Mouse (Mus musculus): ENCODE results near the gene Ube2q2.
"Not testable (repeated sequence)": the region's sequence is repeated elsewhere in the genome, so short reads cannot be mapped to it uniquely, and the experiment has no call there.

Ube2q2 gene

DNA sequence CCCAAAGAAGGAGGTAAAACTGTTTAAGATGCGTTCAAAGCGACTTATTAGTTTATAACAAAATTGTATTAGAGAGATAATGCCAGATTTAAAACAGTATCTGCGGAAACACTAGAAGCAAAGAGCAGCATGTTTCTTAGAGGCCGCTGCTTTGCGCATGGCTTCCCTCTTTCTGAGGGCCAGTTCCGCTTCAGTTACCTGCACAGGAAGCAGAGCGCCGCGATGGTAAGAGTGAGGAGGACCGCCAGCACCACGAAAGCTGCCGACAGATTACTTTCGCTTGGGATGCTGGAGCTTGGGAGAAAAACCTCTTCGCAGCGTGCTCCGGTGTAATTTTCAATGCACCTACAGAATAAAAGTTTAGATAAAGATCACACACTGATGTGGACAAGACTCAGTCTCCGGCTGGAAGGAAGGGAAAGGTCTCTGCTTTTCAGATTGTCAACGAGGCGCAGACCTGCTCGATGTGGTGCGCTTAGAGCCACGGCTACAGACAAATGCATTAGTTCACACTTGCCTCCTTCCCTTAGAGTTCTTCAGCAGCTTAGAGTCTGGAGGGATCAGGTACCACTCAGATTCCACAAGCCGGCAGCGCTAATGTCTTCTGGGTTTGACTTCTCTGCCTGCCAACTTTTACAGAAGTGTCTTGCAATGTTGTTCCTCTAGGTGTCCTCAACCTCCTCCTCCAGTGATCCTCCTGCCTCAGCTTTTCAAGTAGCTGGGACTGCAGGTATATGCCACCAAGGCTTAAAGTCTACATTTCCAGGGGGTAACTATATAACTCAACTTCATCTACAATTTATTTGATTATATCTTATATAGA is 93.4 kb downstream of the Ube2q2 start:
- DNase-seq (ENCODE audit: low read depth, low spot score): no peak

DNA sequence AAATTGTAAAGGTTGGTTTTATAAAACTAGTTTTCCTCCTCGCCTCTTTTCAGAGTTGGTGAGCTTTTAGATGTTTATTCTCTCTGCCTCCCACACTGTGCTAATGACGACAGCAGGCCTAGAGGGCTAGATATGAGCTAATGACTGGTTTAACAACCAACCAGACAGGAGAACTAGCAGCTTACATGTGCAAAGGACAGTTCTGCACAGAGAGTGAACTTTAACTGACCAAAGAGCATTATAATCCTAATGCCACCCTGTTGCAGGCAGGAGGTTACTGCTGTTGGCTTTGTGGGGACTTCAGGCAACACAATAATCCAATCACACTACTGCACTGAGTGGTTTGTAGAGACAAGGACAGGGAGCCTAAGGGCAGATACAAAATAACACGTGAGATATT is 94.6 kb downstream of the Ube2q2 start:
- no peak for DNase-seq (ENCODE audit: low read depth, low spot score)

DNA sequence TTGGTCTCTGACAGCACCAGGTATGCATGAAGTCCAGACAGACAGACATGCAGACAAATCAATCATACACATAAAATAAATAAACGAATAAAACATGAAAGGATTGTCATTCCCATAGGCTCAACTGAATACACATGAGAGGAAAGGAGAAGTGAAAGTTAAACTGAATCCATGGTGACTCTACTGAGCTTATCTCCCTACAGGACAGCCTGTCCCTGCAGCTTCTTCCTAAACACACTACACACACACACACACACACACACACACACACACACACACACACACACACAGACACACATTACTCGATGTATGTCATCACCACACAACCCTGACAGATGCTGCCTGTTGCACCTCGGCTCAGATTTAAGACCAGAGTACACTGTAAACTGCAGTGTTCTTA is 95.4 kb downstream of the Ube2q2 start:
- no peak for DNase-seq (ENCODE audit: low read depth, low spot score)

DNA sequence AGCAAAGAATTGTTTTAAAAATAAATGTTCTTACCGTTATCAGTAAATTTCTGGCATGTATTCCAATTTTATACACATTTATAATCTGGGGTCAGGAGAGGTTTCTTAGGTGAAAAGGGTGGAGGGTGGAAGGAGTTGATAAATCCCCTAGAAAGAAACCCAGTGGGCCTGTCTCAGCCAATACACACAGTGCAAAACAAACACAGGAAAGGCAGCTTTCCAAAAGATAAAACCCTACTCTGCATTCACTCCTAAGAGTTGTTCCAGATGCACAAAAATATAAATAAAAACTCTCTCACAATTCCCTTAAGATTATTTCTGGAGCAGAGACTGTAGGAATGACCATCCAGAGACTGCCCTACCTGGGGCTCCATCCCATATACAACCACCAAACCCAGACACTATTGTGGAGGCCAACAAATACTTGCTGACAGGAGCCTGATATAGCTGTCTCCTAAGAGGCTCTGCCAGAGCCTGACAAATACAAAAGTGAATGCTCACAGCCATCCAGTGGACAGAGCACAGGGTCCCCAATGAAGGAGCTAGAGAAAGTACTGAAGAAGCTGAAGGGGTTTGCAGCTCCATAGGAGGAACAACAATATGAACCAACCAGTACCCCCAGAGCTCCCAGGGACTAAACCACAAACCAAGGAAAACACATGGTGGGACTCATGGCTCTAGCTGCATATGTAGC is 96.5 kb downstream of the Ube2q2 start:
- DNase-seq (ENCODE audit: low read depth, low spot score): not testable (repeated sequence)

DNA sequence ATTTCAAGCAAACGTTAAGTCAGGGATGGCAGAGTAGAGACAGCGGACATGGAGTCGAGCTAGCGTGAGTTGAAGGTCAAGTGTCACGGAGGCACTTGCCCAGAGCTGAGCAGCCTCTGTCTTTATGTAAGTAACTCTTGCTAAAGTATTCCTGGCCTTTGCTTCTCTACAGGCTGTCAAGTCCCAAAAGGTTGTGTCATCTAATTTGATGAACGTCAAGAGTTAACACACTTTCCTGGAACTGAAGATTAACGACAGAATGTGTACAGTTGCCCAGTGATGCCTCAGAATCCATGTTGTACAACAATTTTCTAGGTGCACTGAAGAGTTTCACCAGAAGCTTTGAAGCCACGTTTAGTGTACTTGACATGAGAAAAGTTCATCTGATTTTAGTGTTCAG is 97.8 kb downstream of the Ube2q2 start:
- no peak for DNase-seq (ENCODE audit: low read depth, low spot score)

DNA sequence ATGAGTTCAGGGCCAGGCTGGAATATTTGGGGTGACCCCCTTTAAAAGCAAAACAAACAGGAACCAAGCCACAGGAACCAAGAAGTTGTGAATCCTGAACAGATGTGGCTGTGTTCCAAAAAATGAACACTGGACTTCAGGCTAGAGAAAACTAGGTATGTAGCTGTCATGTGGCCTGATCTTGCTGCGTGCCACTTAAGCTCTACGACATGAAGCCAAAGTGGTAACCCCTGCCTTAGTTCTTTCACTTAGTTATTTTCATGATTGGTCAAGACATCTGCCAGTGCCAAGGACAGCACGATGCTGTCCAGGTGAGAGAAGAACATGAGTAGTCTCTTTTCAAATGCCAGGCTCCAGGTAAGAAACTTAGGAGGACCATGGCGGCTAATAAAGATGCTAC is 98.3 kb downstream of the Ube2q2 start:
- no peak for DNase-seq (ENCODE audit: low read depth, low spot score)

DNA sequence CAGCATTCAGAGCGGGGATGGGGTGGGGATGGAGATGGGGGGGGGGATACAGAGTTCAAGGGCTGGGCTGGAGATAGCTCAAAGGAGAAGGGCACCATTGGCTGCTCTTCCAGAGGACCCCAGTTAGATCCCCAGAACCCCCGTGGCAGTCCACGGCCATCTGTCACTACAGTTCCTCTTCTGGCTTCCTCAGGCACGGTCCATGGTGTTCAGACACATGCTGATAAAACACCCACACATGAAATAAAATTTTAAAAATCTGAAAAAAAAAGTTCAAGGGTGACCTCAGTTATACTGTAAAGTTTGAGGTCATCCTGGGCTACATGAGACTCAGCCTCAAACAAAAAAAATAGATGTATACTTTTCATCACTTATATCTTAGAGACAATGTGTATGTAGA is 99.8 kb downstream of the Ube2q2 start:
- no peak for DNase-seq (ENCODE audit: low read depth, low spot score)

DNA sequence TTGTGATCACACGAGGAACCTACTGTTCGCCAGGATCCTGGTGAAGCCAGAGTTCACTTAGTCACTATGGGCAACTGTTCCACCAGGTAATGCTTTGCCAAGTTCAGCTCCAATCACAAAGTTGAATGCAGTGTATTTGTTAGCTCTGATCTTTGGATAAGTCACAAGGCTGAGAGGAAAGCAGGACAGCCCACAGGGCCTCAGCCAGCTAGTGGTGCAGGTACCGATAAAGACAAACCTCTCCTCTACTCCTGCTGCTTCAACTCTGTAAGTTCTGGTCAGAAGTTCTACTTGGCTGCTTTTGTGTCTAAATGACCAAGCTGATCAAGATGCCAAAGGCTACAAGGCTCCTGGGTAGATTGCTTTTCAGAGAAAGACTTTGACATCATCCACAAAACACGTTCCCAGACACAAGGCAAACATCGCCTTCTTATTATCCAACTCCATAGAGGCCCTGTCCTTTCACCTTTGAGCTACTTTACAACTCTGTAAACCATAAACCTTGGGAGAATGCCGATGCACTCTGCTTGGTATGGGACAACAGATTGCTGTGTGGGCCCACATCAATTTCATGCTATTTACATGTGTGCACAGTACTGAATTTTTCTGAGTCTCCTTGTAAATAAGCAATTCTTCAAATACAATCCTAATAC is 102.1 kb downstream of the Ube2q2 start:
- no peak for DNase-seq (ENCODE audit: low read depth, low spot score)

DNA sequence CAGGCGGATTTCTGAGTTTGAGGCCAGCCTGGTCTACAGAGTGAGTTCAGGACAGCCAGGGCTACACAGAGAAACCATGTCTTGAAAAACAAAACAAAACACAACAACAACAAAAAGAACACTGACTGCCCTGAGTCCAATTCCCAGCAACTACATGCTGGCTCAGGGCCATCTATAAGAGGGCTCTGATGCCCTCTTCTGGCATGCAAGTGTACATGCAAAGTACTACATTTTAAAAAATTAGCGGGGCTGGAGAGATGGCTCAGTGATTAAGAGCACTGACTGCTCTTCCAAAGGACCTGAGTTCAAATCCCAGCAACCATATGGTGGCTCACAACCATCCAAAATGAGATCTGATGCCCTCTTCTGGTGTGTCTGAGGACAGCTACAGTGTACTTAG is 103.4 kb downstream of the Ube2q2 start:
- not testable (repeated sequence) for DNase-seq (ENCODE audit: low read depth, low spot score)

DNA sequence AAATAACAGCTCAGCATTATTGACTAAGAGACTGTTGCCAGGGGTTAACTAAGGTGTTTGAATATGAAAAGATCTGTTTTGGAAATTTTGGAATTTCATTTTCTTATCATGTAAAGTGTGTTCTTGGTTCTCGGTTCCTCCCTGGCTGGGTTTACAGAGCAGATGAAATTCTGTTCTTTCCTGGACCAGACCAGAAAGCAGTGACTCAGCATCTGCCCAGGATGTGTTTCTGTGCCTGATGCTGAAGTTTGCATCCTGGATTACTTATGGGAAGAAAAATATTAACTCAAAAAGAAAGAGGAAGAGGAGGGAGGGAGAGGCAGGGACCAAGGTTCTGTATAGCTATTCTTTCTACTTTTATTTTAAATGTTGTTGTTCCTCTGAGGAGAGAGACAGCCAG is 105.2 kb downstream of the Ube2q2 start:
- DNase-seq (ENCODE audit: low read depth, low spot score): no peak

DNA sequence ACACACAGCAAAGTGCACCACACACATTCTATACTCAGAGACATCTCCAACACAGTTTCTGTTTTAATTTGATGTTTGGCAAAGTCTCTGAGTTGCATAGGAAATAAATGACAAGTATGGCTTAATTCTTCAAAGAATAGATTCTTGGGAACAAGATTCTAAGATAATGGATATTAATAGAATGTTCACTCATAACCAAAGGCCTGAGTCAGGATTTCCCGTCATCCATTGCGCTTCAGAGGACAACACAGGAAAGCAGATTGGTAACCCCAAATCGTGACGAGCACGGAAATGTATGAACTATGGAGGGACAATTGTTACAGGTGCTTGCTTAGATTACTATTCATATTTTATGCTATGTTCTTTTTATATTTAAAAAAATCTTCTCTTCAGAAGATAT is 106.4 kb downstream of the Ube2q2 start:
- no peak for DNase-seq (ENCODE audit: low read depth, low spot score)

DNA sequence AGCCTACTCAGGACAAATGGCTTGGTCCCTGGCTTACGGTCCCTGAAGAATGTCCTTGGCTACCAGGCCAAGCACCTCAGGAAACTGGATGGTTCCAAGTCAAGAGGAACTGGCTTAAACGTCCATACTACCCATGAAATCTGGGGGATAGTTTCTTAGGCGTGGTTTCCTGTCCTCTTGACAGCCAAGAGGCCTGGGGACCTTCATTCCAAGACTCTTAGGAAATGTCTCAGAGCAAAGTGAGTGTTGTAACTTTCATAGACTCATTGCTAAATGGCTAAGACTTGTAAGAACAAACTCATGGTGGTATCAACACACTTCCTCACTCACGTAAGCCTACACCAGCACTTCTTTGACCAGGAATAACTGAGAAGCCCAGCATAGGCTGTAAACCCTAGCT is 107.0 kb downstream of the Ube2q2 start:
- DNase-seq (ENCODE audit: low read depth, low spot score): no peak

DNA sequence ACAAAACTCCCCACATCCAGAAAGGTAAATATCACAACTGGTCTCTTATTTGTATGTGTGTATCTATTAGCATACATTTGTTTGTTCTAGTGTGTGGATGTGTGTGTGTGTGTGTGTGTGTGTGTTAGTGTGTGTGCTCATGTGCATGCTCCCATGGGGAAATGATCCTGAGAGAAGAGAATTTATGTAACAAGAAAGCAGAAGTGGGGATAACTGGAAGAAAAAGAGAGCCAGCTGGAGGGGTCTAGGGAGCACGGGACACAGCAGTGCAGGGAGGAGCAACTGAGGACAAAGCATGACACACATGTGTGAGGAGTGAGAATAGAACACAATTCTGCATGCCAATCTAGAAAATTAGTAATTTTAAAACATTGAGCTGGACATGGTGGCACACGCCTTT is 108.5 kb downstream of the Ube2q2 start:
- DNase-seq (ENCODE audit: low read depth, low spot score): no peak
